Mouse (Mus musculus) erythroblast, embryonic 14.5 days (primary cell): Measurements from ENCODE around the gene Msln.

ENCODE experiments used
- GATA1 ChIP-seq: IDR thresholded peaks from 2 replicates; pipeline ENCODE4 v1.6.1; 2012; ENCODE audit warnings: low read length, inconsistent platforms, mixed read lengths
- TAL1 ChIP-seq: IDR thresholded peaks from 3 replicates; pipeline ENCODE4 v1.6.1; 2012; ENCODE audit warnings: low read length, inconsistent platforms, mixed read lengths

- TF ChIP-seq GATA1 (no peak), TAL1 (no peak)
Observed at GRCm38 (mm10) chr17:25792615-25793014, 38.4 kb upstream of the Msln start, which contains the start of gene Fam173a.
